Mouse (Mus musculus) CD4-positive naive resting alpha-beta T cell, adult 76 days (primary cell): ENCODE results near the gene 9930104L06Rik. TPM values are rescaled to one million over a fixed set of nuclear protein-coding genes. Genes with fewer than 3 reads are reported as not detected.

Experiments used
- total RNA-seq: library from RNA; stranded (reverse); gene quantifications from one replicate; pipeline ENCODE4 v1.2.4, GENCODE M21; 2023

9930104L06Rik gene
- 16.2 TPM for total RNA-seq

GRCm38 (mm10) chr4:124936613-124937471 is at the start of gene 9930104L06Rik:
TSS of gene 9930104L06Rik (plus strand) at chr4:124937048.

DNA sequence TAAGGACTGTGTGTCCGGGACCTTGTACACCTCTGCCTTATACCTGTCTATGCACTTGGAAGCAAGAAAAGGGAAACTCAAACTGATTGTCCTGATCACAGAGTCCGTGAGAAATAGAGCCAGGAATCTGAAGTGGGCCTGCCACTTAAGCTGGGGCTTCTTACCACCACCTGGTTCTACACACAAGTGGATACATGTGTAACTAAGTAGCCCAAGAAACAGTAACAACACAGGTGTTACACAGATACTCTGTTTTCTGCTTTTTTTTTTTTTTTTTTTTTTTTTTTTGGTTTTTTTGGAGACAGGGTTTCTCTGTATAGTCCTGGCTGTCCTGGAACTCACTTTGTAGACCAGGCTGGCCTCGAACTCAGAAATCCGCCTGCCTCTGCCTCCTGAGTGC is 2.4 kb downstream of the 9930104L06Rik start, which contains the start of gene Cdca8:
TSS of gene Cdca8 (minus strand) at position 101 of the 400 bp plus-strand sequence.

GRCm38 (mm10) chr4:124985671-124986602 is 49.1 kb downstream of the 9930104L06Rik start, which contains the start of gene Rspo1:
TSS of gene Rspo1 (plus strand) at chr4:124986430.

Other genes starting within 250 kb of the 9930104L06Rik start
- 20.9 TPM for gene Utp11, start 243.4 kb upstream of the 9930104L06Rik start, total RNA-seq
- gene Fhl3, start 236.3 kb upstream of the 9930104L06Rik start, total RNA-seq: 15.2 TPM
- 54.8 TPM for gene Sf3a3, start 222.3 kb upstream of the 9930104L06Rik start, total RNA-seq
- gene Inpp5b, start 195.2 kb upstream of the 9930104L06Rik start, total RNA-seq: 80.5 TPM
- 33.3 TPM for gene Mtf1, start 134.9 kb upstream of the 9930104L06Rik start, total RNA-seq
- gene Yrdc, start 86.4 kb upstream of the 9930104L06Rik start, total RNA-seq: 127 TPM
- gene 1110065P20Rik, start 85.9 kb upstream of the 9930104L06Rik start, total RNA-seq: 16.8 TPM
- gene Maneal, start 74.9 kb upstream of the 9930104L06Rik start, total RNA-seq: 2.7 TPM
- gene Epha10, start 56.1 kb upstream of the 9930104L06Rik start, total RNA-seq: not detected
- gene Cdca8, start 2.3 kb downstream of the 9930104L06Rik start, total RNA-seq: 2.8 TPM
- gene Rspo1, start 49.4 kb downstream of the 9930104L06Rik start, total RNA-seq: not detected
- 94.0 TPM for gene Gnl2, start 79.5 kb downstream of the 9930104L06Rik start, total RNA-seq
- gene Dnali1, start 128.7 kb downstream of the 9930104L06Rik start, total RNA-seq: not detected
- 42.9 TPM for gene Snip1, start 129.6 kb downstream of the 9930104L06Rik start, total RNA-seq
- gene Meaf6, start 148.1 kb downstream of the 9930104L06Rik start, total RNA-seq: 48.4 TPM
- 194 TPM for gene Zc3h12a, start 190.8 kb downstream of the 9930104L06Rik start, total RNA-seq